Mouse (Mus musculus) hematopoietic stem cell, adult 5-6 weeks (primary cell): ENCODE results near the gene Vcam1. TPM values are rescaled to one million over a fixed set of nuclear protein-coding genes. Genes with fewer than 3 reads are reported as not detected.

Experiments
- ATAC-seq, 2 experiments: fragments of 125-278 bp in 1 of 2; replicated peaks in 1 of 2; 2 replicates each; pipeline ENCODE4 v1.8.0; 2016 to 2017; ENCODE audit warnings: inconsistent platforms in 2 of 2, mild to moderate bottlenecking in 2 of 2, moderate number of reproducible peaks in 2 of 2, low read depth in 1 of 2, moderate TSS enrichment in 1 of 2; ENCODE audit not compliant: low FRiP score in 2 of 2, poor library complexity in 2 of 2, severe bottlenecking in 2 of 2, insufficient read depth in 1 of 2, low TSS enrichment in 1 of 2
- total RNA-seq: library from RNA; stranded (forward); fragments of 172-1452, 232-1000 nt; gene quantifications from 2 replicates; pipeline ENCODE4 v1.2.3, GENCODE M21; 2017

Gene Vcam1
- 5.4 and 14.9 TPM in 2 replicates for total RNA-seq

DNA sequence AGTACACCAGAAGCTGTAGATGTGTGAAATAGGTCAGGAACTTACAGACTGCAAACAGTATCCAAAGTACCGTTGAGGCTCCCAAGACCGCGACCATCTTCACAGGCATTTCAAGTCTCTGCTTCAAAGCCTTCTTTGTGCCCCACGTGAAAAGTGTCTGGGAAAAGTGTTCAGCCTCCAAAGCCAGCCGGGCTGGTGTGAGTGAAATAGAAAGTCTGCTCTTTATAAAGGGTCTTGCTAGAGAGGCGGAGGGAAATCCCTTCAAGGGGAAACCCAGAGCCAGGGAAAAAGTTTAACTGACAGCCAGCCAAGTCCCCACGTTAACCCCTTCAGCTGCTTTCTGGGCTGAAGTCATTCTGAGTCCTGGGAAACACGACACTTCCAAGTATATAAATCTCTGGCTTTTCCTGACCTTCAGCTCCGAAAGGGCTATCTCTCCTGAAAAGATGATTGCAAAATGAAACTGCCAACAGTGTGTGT is at the start of gene Vcam1:
Gene Vcam1 (minus strand): TSS at position 430 of the 480 bp plus-strand sequence.
- ATAC-seq, result peak in 1 of 2 experiments; percentile 15; a peak in 2 of 4 replicates

DNA sequence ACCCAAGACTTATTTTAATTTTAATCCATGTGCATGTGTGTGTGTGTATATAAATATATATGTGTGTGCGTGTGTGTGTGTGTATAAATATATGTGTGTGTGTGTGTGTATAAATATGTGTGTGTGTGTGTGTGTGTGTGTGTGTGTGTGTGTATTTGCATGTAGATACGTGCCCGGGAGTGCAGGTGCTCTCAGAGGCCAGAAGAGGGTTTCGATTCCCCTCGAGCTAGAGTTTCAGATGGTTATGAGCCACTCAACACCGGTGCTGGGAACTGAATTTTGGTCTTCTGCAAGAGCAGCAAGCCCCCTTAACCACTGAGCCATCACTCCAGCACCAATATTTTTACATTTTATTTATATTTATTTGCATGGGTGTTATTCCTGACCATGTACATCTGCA is 45.6 kb upstream of the Vcam1 start:
- ATAC-seq, result no peak

- no peak for ATAC-seq
Observed at GRCm38 (mm10) chr3:116171461-116171860, 42.0 kb upstream of the Vcam1 start.

DNA sequence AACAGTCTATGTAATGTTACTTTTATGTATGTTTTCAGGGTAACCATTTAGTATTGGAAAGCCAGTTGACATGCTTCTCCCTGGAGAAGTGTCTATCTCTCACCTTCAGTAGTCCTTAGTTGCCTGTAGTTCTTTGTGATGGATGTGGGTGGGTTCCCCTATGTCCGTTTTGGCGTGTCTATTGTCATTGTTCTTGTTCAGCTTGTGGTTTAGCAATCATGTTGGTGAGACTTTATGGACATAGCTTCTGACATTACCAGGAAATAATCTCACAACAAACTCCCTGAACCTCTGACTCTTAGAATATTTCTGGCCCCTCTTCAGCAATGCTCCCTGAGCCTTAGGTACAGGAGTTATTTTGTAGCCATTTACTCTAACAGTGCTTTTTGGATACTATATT is 38.6 kb upstream of the Vcam1 start:
- ATAC-seq, result no peak

DNA sequence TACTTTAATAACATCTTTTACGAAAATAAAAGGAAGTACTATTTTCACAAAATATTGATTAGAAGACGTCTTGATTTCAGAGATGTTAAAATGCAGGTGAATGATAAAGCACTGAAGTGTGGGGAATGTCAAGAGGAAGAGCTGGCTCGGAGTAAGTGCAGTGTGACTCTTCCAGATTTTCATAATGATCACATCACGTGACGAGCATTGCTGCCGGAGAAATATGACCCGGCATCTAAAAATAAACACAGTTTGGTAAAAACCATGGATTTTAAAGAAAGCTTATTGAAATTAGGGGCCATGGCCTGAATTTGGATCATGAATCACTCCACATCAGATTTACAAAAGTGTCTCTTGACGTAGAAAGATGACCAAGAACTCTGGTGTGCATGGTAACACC is 36.8 kb upstream of the Vcam1 start:
- ATAC-seq, result no peak

- no peak for ATAC-seq
Observed at GRCm38 (mm10) chr3:116165030-116165429, 35.5 kb upstream of the Vcam1 start.

- no peak for ATAC-seq
Observed at GRCm38 (mm10) chr3:116163517-116163916, 34.0 kb upstream of the Vcam1 start.

- peak in 1 of 2 experiments; percentile 65; a peak in 1 of 4 replicates for ATAC-seq
Observed at GRCm38 (mm10) chr3:116162097-116162666, 32.7 kb upstream of the Vcam1 start.

DNA sequence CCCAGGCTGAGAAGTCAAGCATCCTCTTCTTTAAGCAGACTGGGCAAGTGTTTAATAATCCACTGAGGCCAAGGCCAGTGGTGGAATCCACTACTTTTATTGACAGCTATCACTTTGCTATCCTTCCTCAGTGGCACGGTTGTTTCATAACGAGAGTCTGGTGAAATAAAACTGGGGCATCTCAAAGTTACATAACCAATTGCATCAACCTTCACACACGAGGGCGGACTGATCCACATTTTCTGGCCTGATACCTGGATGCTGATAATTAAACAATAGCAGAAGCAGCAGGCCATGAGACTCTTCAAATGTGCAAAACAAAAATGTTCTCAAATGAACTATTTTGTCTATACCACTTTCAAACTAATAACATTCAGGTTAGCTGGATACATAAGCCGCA is 29.9 kb upstream of the Vcam1 start:
- ATAC-seq, result no peak; a peak in 1 of 4 replicates

DNA sequence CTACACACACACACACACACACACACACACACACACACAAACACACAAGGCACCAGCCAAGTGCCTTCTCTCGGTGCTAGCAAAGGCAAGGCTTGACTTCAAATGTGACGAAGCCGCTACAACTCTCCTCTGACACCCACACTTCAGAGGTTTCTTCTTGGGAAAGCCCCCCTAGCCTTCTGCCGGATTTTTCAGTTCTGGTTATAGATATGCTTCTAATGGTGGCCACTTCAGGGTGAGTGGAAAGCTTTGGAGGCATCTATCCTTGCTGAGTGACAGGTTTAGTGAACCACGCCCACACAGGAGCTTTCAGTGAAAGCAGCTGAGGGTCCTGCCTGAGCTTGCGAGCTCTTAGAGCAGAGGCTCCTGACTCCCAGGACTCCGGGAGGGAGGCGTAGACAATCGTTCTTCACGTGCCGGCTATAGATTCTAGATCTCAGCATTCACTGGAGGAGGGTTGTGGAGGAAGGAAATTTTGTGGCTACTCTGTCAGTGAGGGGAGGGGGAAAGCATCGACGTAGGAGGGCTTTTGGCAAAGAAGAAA is 28.0 kb upstream of the Vcam1 start:
- peak; percentile 27 to 39; a peak in 2 of 4 replicates for ATAC-seq

- no peak for ATAC-seq
Observed at GRCm38 (mm10) chr3:116150056-116150632, 20.7 kb upstream of the Vcam1 start.

DNA sequence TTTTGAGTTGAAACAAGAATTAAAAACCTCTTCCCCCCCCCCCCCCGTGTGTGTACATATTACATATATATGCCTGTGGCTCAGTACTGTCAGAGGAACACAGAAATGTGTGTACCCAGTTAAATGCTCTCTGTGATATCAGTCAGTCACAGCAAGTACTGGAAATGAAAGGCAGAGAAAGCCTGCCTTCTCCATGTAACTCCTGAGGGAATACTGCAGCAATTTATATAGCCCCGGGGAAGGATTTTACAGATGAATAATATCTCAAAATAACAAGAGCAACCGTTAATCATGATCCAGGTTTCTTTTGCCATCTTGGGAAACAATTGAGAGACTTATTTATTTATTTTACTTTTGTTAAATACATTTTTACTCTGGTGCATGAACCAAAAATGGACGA is 19.6 kb upstream of the Vcam1 start:
- no peak for ATAC-seq

GRCm38 (mm10) chr3:116148676-116149075 is 19.2 kb upstream of the Vcam1 start:
- no peak for ATAC-seq

DNA sequence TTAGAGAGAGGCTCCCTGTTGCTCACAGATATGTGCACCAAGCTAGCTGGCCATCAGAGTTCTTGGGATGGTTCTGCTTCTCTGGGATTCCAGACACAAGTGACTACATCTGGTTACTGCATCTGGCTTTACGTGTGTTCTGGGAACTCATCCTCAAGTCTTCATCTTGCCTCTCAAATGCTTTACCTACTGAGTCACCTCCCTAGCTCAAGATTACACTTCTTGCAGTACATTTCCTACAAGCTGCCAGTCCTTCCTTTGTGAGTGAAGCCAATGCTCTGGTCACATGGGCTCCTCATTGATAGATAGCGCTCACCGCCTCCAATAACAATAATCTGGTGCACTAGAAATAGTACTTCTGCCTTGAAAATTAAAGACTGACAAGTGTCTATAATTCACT is 11.7 kb upstream of the Vcam1 start:
- no peak for ATAC-seq

DNA sequence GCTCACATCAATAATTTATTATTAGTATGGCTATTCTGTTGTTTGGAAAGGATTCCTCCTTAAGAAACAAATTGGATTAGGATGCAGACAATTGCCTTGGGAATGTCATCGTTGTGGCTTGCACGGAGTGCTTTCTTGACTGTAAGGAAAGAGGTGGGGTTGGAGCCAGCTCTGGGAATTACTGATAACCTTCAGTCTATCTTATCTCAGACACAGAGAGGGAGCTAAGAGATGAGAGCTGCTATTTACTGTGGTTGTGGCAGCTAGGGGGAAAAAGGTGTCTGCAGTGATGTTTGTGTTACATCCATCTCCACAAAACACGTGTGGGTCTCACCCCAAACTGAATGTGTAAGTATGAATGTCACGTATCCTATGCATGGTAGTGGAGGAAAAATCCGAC is 9.5 kb upstream of the Vcam1 start:
- ATAC-seq, result no peak

DNA sequence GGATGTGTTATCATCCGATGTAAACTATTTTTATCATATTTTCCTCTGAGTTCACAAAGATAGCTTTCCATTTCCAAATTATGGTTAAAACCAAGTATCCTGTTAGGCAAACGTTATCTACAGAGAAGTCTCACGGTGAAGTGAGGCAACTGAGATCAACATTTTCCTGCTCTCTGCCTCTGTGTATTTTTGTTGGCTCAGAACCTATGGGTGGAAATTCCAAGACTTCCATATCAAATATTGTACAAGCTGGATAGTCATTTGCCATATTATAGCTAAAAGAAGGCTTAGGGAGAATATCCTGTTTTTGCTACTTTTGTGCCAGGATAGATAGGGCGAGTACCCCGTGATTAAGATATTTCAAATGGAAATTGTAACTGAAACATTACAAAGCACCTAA is 8.6 kb upstream of the Vcam1 start:
- no peak for ATAC-seq

DNA sequence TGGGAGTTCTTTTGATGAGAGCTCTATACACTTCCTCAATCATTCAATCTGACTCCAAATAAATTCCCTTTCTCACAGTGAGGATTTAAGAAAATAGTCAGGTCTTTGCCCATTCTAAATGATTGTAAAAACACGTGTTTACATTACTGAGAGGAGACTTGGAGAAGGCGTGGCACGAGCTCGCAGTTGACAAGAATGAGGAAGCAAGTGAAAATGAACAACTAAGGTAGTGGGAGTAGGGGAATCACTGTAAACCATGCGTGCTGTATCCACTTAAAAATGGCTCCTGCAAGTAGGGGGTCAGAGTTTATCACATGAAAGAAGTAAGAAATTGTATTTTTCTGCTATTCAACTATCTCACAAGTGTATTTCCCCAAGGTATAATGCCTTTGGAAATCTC is 3.9 kb upstream of the Vcam1 start:
- no peak for ATAC-seq

GRCm38 (mm10) chr3:116130711-116131110 is 1.2 kb upstream of the Vcam1 start:
- ATAC-seq, result no peak
